Mouse (Mus musculus) midbrain, embryonic 13.5 days (tissue): ENCODE results near the gene Fndc3b. TPM values are rescaled to one million over a fixed set of nuclear protein-coding genes. Genes with fewer than 3 reads are reported as not detected.

Experiments
- ATAC-seq: fragments of 200-750 bp; cut with Nextera tagmentation; 2 replicates; pipeline ENCODE4 v1.8.0; 2017; ENCODE audit warnings: mild to moderate bottlenecking, moderate TSS enrichment, moderate library complexity
- H3K27ac ChIP-seq: fragments of 300-500 bp; sonication (generic); 2 replicates; pipeline ENCODE4 v1.5.1; 2015; ENCODE audit warnings: inconsistent platforms, mild to moderate bottlenecking, moderate library complexity
- H3K27me3 ChIP-seq: fragments of 300-500 bp; sonication (generic); 2 replicates; pipeline ENCODE4 v1.6.1; 2015; ENCODE audit warnings: mild to moderate bottlenecking, inconsistent platforms
- H3K36me3 ChIP-seq: fragments of 300-500 bp; sonication (generic); 2 replicates; pipeline ENCODE4 v1.6.1; 2015; ENCODE audit warnings: mild to moderate bottlenecking, inconsistent platforms
- H3K4me1 ChIP-seq: fragments of 300-500 bp; sonication (generic); replicated peaks from 2 replicates; pipeline ENCODE4 v1.6.1; 2015; ENCODE audit warnings: inconsistent platforms
- H3K4me2 ChIP-seq: fragments of 300-500 bp; sonication (generic); replicated peaks from 2 replicates; pipeline ENCODE4 v1.6.1; 2015; ENCODE audit warnings: moderate library complexity, mild to moderate bottlenecking, inconsistent platforms
- H3K4me3 ChIP-seq: fragments of 300-500 bp; sonication (generic); replicated peaks from 2 replicates; pipeline ENCODE4 v1.5.1; 2015; ENCODE audit warnings: mild to moderate bottlenecking, inconsistent platforms
- H3K9ac ChIP-seq: fragments of 300-500 bp; sonication (generic); replicated peaks from 2 replicates; pipeline ENCODE4 v1.6.1; 2015; ENCODE audit warnings: mild to moderate bottlenecking, inconsistent platforms
- H3K9me3 ChIP-seq: fragments of 300-500 bp; sonication (generic); 2 replicates; pipeline ENCODE4 v1.6.1; 2016; ENCODE audit warnings: mild to moderate bottlenecking, inconsistent platforms
- WGBS: fragments of 180-500 bp; shearing (Covaris S2); methylation state at CpG from one replicate; pipeline ENCODE4 v1.1.7; 2015; 5-methylcytosine and 5-hydroxymethylcytosine counted together
- polyA plus RNA-seq: library from polyadenylated mRNA; unstranded; fragments of >200 nt; fragmentation: Nextera tagmentation; extraction: Ambion mirVana; gene quantifications from 2 replicates; pipeline ENCODE4 v1.2.1, GENCODE M21; 2015

The Fndc3b gene
- polyA plus RNA-seq: 7.1 and 10.0 TPM in 2 replicates

- Histone ChIP-seq H3K9ac (peak within 1 kb of the TSS; percentile 83), H3K4me3 (peak within 1 kb of the TSS; percentile 79), H3K9me3 (no peaks in the 10 kb centered on the region), H3K4me1 (peaks cover 14% of the 10 kb centered on the region), H3K36me3 (no peaks in the 10 kb centered on the region), H3K27ac (peak within 1 kb of the TSS; percentile 94), H3K27me3 (0 out of 2 replicates have a peak, but pooled peaks cover 3% of the 10 kb centered on the region), H3K4me2 (peak within 1 kb of the TSS; percentile 78)
- under 1% methylated on average over 79 of the region's 90 CpGs for WGBS
- ATAC-seq: peak; percentile 95
Measured at GRCm38 (mm10) chr3:27710648-27711428, at the start of gene Fndc3b. TSS of gene Fndc3b (minus strand) at chr3:27711307.

- 88% methylated on average over 2 of the region's 2 CpGs for WGBS
- H3K9me3 ChIP-seq: no peaks in the 10 kb centered on the region
Measured at GRCm38 (mm10) chr3:27760278-27760677, 49.2 kb upstream of the Fndc3b start.

GRCm38 (mm10) chr3:27758976-27759375, 47.9 kb upstream of the Fndc3b start:
- WGBS: 72% methylated on average over 6 of the region's 6 CpGs
- H3K27ac ChIP-seq: no peak overlapping the region
- ATAC-seq: no peak
- no peak overlapping the region for H3K4me2 ChIP-seq
- no peaks in the 10 kb centered on the region for H3K9me3 ChIP-seq
- no peaks in the 10 kb centered on the region for H3K36me3 ChIP-seq
- H3K4me1 ChIP-seq: no peaks in the 10 kb centered on the region
- H3K9ac ChIP-seq: no peak overlapping the region
- H3K4me3 ChIP-seq: no peak overlapping the region
- no peaks in the 10 kb centered on the region for H3K27me3 ChIP-seq

More at GRCm38 (mm10) chr3:27760278-27760677, 49.2 kb upstream of the Fndc3b start:
- H3K4me3 ChIP-seq: no peak overlapping the region
- no peak overlapping the region for H3K27ac ChIP-seq
- no peaks in the 10 kb centered on the region for H3K27me3 ChIP-seq
- H3K36me3 ChIP-seq: no peaks in the 10 kb centered on the region
- H3K4me1 ChIP-seq: no peaks in the 10 kb centered on the region
- H3K9ac ChIP-seq: no peak overlapping the region
- H3K4me2 ChIP-seq: no peak overlapping the region
- no peak for ATAC-seq

DNA sequence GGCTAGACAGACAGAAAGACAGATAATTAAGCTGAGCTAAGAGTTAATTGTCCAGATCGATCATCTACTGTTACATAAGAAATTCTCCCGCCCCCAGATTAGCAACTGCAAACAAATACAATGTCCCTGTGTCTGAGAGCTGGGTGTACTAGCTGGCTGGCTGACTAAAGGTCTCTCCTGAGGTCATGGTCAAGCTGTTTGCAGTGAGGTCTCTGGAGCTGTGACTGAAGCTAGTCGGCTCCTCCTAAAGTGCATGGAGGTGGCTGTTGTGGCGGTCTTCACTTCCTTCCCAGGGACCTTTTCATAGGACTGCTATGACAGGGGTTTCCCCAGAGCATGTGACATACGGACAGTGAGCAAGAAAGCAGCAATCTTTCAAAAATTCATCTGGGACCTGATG, 40.5 kb upstream of the Fndc3b start:
- ATAC-seq: no peak
- no peaks in the 10 kb centered on the region for H3K4me1 ChIP-seq
- H3K4me3 ChIP-seq: no peak overlapping the region
- H3K4me2 ChIP-seq: no peak overlapping the region
- no peaks in the 10 kb centered on the region for H3K9me3 ChIP-seq
- H3K27me3 ChIP-seq: no peaks in the 10 kb centered on the region
- no peaks in the 10 kb centered on the region for H3K36me3 ChIP-seq
- no peak overlapping the region for H3K9ac ChIP-seq
- no peak overlapping the region for H3K27ac ChIP-seq
- WGBS: 83% methylated on average over 5 of the region's 5 CpGs

DNA sequence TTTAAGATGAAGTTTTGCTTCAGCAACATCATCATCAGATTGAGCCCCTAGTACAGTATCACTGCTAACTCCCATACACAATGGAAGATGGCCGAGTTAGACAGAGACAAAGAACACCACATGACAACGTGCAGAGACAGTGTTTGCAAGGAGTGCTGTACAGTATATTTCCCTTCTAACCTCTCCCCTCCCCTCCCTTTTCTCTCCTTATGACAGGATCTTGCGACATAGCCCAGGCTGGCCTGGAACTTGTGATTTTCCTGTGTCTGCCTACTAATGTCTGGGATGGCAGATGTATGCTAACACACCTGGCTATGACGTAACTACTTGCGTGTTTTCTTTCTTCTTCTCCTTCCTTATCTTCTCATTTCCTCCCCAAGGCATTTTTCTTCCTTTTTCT, 40.0 kb upstream of the Fndc3b start:
- Histone ChIP-seq H3K9ac (no peak overlapping the region), H3K9me3 (no peaks in the 10 kb centered on the region), H3K27ac (no peak overlapping the region), H3K27me3 (no peaks in the 10 kb centered on the region), H3K4me1 (no peaks in the 10 kb centered on the region), H3K36me3 (no peaks in the 10 kb centered on the region), H3K4me3 (no peak overlapping the region), H3K4me2 (no peak overlapping the region)
- no peak for ATAC-seq
- 92% methylated on average over 5 of the region's 5 CpGs for WGBS

DNA sequence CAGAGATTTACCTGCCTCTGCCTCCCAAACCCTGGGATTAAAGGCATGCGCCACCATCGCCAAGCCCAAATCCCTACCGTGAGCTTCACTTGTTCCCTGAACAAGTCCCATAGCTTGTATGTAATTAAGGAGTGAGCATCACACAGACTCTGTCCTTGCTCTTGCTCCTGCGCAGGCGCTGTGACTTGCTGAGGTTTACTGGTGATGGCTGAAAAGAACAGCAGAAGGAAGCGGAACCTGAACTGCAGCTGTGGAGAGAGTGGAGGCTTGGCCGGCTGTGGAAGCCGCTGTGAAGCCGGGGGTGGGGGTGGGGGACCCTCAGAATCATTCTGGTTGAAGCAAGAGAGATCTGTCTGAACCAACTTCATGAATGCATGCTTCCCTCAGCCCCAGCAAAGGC, 34.5 kb upstream of the Fndc3b start:
- Histone ChIP-seq H3K4me2 (no peak overlapping the region), H3K9me3 (no peaks in the 10 kb centered on the region), H3K4me3 (no peak overlapping the region), H3K9ac (no peak overlapping the region), H3K36me3 (no peaks in the 10 kb centered on the region), H3K27ac (no peak overlapping the region), H3K4me1 (no peaks in the 10 kb centered on the region), H3K27me3 (no peaks in the 10 kb centered on the region)
- WGBS: 97% methylated on average over 9 of the region's 9 CpGs
- ATAC-seq: no peak

GRCm38 (mm10) chr3:27744754-27745153, 33.6 kb upstream of the Fndc3b start:
- Histone ChIP-seq H3K4me1 (no peaks in the 10 kb centered on the region), H3K27ac (no peak overlapping the region), H3K4me2 (no peak overlapping the region), H3K4me3 (no peak overlapping the region), H3K27me3 (no peaks in the 10 kb centered on the region), H3K9me3 (no peaks in the 10 kb centered on the region), H3K9ac (no peak overlapping the region), H3K36me3 (no peaks in the 10 kb centered on the region)
- WGBS: 66% methylated on average over 7 of the region's 7 CpGs
- ATAC-seq: no peak

DNA sequence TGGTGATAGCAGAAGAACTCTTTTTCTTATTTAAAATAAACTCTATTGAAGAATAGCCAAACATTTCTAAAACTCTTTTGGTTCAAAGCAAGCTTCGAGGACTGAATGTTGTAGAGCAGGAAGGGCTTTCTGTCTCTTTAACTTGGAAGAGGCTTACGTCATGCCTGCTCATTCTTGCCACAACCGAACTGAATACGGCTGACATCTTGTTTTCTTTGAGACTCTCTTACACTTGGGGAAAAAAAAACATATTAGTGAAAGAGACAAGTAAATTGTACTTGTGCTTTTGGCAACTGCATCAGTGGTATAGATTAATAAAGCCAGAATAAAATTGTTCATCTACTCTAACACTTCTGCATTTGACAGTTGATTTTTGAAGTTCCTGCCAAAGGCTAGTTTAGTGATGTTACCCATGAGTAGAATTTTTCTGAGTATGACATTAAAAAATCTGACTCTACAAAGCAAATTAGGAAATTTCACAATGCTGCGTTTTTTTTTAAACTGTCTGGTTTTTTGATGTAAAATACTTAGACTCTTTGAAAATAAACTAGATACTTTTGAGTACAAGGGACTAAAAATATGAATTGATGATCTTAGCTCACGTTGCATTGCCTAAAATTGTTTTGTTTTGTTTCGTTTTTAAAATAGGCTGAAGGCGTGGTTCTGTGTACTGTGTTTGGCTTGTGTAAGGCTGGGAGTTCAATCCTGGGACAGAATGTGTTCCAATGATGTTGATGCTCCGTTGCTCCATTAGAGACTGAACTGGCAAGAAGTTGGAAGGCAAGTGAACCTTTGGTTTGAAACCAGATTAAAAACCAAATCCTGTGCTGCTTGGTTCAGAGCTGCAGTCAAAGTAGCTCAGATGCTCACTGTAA, 32.4 kb upstream of the Fndc3b start:
- WGBS: 82% methylated on average over 9 of the region's 9 CpGs
- no peak overlapping the region for H3K4me2 ChIP-seq
- H3K4me3 ChIP-seq: no peak overlapping the region
- H3K36me3 ChIP-seq: no peaks in the 10 kb centered on the region
- no peaks in the 10 kb centered on the region for H3K9me3 ChIP-seq
- H3K9ac ChIP-seq: no peak overlapping the region
- H3K27ac ChIP-seq: no peak overlapping the region
- no peaks in the 10 kb centered on the region for H3K27me3 ChIP-seq
- ATAC-seq: no peak
- H3K4me1 ChIP-seq: no peaks in the 10 kb centered on the region

- Histone ChIP-seq H3K4me1 (no peaks in the 10 kb centered on the region), H3K4me2 (no peak overlapping the region), H3K36me3 (no peaks in the 10 kb centered on the region), H3K27ac (no peak overlapping the region), H3K9ac (no peak overlapping the region), H3K27me3 (no peaks in the 10 kb centered on the region), H3K9me3 (no peaks in the 10 kb centered on the region), H3K4me3 (no peak overlapping the region)
- 74% methylated on average over 2 of the region's 2 CpGs for WGBS
- no peak for ATAC-seq
Measured at GRCm38 (mm10) chr3:27742124-27742523, 31.0 kb upstream of the Fndc3b start.

DNA sequence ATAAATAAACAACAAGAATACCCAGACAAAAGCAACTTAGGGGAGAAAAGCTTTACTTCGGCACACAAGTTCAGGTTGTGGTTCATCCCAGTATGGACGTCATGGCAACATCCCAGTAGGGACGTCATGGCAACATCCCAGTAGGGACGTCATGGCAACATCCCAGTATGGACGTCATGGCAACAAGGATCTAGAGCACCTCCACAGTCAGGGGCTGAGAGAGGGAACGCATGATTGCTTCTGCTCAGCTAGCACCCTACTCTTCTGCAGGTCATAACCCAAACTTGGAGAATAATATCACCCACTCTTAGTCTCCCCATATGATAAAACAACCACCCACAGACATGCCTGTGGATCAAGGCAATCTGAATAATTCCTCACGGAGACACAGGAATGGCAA, 29.0 kb upstream of the Fndc3b start:
- no peak overlapping the region for H3K27ac ChIP-seq
- peaks cover 8% of the 10 kb centered on the region for H3K4me1 ChIP-seq
- no peak overlapping the region for H3K4me2 ChIP-seq
- WGBS: 43% methylated on average over 7 of the region's 7 CpGs
- H3K36me3 ChIP-seq: no peaks in the 10 kb centered on the region
- no peak for ATAC-seq
- H3K9me3 ChIP-seq: no peaks in the 10 kb centered on the region
- no peaks in the 10 kb centered on the region for H3K27me3 ChIP-seq
- H3K4me3 ChIP-seq: no peak overlapping the region
- no peak overlapping the region for H3K9ac ChIP-seq

DNA sequence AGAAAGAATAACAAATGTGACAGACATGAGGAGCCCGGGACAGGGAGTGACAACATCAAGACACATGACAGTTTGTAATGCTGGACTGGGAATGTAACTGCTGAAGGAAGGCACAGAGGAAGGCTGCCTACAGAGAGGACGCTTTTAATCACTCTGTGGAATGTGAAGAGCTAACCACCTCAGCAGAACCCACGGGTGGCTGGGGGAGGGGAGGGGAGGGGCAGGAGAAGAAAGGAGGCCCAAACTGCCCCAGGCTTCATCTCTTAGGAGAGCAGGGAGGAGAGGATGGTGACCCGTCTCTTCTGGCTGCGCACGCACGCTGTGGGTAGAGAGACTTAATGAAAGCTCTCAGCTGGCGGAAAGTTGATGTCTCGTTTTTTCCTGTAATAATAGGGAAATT, 25.1 kb upstream of the Fndc3b start:
- no peak overlapping the region for H3K4me3 ChIP-seq
- no peak overlapping the region for H3K9ac ChIP-seq
- H3K4me2 ChIP-seq: 0 out of 2 replicates have a peak overlapping the region, but pooled peaks have one; percentile 1
- WGBS: 15% methylated on average over 9 of the region's 9 CpGs
- no peaks in the 10 kb centered on the region for H3K9me3 ChIP-seq
- ATAC-seq: peak; percentile 56
- H3K27ac ChIP-seq: no peak overlapping the region
- no peaks in the 10 kb centered on the region for H3K36me3 ChIP-seq
- peaks cover 8% of the 10 kb centered on the region for H3K4me1 ChIP-seq
- no peaks in the 10 kb centered on the region for H3K27me3 ChIP-seq

GRCm38 (mm10) chr3:27735113-27735512, 24.0 kb upstream of the Fndc3b start:
- Histone ChIP-seq H3K4me3 (no peak overlapping the region), H3K9me3 (no peaks in the 10 kb centered on the region), H3K4me2 (no peak overlapping the region), H3K9ac (no peak overlapping the region), H3K27me3 (no peaks in the 10 kb centered on the region), H3K4me1 (peaks cover 8% of the 10 kb centered on the region), H3K27ac (no peak overlapping the region), H3K36me3 (no peaks in the 10 kb centered on the region)
- no peak for ATAC-seq
- 82% methylated on average over 5 of the region's 5 CpGs for WGBS
